Mouse (Mus musculus) granulocyte monocyte progenitor cell, adult 5-6 weeks (primary cell): ENCODE results near the gene Sucla2. TPM values are rescaled to one million over a fixed set of nuclear protein-coding genes. Genes with fewer than 3 reads are reported as not detected.

Source experiments
- ATAC-seq: replicated peaks from 2 replicates; pipeline ENCODE4 v1.8.0; 2016; ENCODE audit warnings: mild to moderate bottlenecking, moderate TSS enrichment, inconsistent platforms; ENCODE audit not compliant: poor library complexity, severe bottlenecking
- total RNA-seq, 2 experiments: library from RNA; stranded (forward) in 1 of 2; stranded (reverse) in 1 of 2; fragments of 200-712, 200-1000 nt in 1 of 2; fragments of >200 nt in 1 of 2; fragmentation: Nextera tagmentation in 1 of 2; gene quantifications; 2 replicates each; pipeline ENCODE4 v1.2.3; 2014 to 2017

Gene Sucla2
- total RNA-seq (2014; fragmentation: Nextera tagmentation) (56.4 and 79.2 TPM in 2 replicates), total RNA-seq (2017) (94.7 and 131 TPM in 2 replicates)

DNA sequence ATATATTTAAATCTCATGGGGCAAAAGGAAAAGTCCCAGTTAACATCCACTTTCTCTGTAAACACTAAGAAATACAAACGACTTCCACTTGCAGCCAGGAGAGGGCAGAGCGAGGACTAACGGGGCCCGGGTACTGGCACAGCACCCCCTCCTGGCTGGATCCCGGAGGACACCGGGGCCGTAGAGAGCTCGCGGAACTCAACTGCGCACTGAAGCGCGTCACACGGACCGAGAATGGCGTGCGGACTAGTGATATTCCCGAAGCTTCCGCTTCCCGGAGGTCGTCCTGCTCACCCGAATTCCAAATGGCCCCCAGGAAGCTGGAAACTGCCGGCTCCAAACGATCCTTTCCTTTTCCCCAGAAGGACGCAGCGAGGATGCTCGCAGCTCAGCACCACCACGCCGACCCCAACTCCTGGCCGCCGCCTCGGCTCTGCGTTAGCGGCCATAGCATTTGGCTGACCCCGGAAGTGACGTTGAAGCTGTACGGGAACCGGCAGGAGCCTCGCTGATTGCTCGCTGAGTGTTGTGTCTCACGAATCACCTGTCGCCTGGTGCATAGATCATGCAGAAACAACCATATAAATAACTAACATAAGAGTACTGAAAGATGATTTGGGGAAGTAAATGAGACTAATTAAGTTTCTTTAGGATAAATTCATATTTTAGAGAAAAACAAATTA lies at the start of gene Sucla2:
Gene Sucla2, plus strand, starts transcription at position 554 of the 683 bp plus-strand sequence.
- peak; percentile 99 for ATAC-seq

GRCm38 (mm10) chr14:73475506-73475905 lies 49.6 kb upstream of the Sucla2 start:
- no peak for ATAC-seq

DNA sequence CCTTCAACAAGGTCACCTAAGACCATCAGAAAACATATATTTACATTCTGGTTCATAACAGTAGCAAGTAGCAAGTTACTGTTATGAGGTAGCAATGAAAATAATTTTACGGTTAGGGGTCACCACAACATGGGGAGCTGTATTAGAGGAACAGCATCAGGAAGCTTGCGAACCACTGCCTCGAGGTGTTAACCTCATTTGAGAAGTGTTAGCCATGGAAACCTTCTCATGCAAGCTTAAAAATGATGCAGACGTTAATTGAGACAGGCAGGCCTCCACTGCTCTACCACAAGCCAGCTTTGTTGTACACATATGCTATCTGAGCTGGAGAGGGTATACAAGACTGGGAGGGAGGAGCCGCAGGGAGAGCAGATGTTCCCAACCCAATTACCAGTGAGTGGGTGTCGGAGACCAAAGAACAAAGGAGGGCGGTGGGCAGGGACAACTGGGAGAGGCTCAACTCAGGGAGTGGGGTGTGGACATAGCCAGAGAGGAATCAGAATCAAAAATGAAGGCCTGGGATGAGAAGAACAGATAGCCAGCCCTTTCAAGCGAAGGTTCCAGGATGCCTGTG lies 48.7 kb upstream of the Sucla2 start:
- no peak for ATAC-seq

GRCm38 (mm10) chr14:73477077-73477476 lies 48.0 kb upstream of the Sucla2 start:
- ATAC-seq = no peak

- ATAC-seq = no peak
Observed at GRCm38 (mm10) chr14:73478321-73478720, 46.8 kb upstream of the Sucla2 start.

GRCm38 (mm10) chr14:73479771-73480170 lies 45.3 kb upstream of the Sucla2 start:
- no peak for ATAC-seq

GRCm38 (mm10) chr14:73483516-73484229 lies 41.4 kb upstream of the Sucla2 start:
- ATAC-seq = no peak

DNA sequence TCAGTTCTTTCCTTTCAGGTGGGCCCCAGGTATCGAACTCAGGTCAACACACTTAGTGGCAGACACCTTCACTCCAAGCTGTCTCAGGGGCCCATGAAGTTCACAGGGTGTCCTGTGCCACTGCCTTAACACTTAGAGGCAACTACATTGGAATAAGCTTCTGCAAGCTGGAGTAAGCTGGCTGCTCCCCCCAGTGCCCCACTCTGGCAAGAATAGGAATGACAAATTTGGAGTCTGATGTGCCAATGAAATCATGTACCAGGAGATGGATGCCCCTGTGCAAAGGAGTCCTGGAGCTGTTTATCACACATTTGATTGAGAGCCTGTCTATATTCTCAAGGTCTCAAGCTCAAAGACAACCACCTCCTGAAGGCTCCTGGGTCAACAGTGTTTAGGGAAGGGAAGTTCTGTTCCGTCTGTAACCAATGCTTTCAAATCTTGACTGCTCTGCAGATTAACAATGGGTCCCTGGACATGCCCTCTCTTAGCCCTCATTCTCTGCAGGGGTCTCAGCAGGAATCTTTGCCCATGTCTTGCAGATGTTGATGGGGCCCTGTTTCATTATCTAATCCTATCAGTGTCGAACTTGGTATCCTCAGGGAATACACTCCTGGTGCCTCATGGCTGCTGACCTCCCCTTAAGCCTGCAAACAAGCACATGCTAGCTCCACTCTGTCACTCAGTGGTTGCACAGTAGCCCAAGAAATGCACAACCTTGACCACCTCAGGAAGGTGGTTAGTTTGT lies 40.6 kb upstream of the Sucla2 start:
- no peak for ATAC-seq

DNA sequence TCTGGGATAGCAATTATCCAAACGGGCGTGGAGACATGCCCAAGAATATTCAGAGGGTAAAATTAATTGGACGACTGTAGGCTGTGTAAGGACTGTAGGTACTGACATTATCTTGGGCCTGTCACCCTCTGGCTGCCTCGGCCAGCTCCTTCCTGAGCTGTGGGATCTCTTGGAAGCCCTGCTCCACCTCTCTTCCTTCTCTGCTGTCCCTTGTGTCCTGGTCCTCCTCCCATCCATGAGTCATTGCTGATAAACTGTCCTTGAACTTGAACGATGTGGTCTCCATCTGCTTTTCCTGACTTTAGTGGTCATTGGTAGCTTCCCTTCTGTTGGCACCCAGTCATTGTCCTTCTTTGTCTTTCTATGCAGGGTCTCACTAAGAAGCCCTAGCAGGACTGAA lies 38.5 kb upstream of the Sucla2 start:
- ATAC-seq = no peak

DNA sequence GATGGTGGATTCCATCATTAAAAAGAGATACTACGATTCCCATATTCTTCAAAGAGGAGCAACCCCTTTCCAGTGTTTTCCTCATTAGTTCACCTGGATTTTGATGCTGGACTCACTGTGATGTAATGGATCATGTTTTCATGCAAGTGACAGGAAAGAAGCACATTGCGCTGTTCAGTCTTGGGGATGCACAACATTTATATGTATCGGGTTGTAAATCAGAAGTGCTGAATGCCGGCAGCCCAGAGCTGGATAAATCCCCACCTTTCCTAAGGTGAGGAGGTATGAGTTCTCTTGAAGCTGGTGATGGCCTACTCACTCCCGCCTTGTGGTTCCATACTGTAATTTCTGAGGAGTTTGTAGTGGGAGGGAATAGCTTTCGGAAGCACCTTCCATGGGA lies 31.8 kb upstream of the Sucla2 start:
- no peak for ATAC-seq

- ATAC-seq = no peak
Observed at GRCm38 (mm10) chr14:73494122-73494521, 31.0 kb upstream of the Sucla2 start.

GRCm38 (mm10) chr14:73495753-73496152 lies 29.4 kb upstream of the Sucla2 start:
- ATAC-seq = no peak

DNA sequence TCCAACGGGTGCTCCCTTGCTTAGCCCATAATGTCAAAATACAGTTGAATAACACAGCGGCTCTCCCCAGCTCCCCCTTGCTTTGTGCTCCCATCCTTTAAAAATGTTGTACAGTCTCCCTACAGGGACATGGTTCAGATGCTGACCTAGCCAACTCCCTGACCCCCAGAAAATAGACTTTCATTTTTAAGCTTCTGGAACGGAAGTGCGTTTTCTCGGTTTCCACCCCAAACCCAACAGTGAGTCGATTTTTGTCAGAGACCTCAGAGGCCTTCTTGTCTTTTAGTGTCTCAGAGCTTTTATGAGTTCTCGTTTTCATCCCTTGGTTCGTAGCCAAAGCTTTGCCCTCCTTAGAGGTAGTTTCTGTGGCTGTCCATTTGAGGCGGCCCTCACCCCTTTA lies 23.8 kb upstream of the Sucla2 start:
- no peak for ATAC-seq

GRCm38 (mm10) chr14:73501721-73502120 lies 23.4 kb upstream of the Sucla2 start:
- ATAC-seq = no peak

GRCm38 (mm10) chr14:73502591-73503184 lies 22.4 kb upstream of the Sucla2 start:
- no peak for ATAC-seq

DNA sequence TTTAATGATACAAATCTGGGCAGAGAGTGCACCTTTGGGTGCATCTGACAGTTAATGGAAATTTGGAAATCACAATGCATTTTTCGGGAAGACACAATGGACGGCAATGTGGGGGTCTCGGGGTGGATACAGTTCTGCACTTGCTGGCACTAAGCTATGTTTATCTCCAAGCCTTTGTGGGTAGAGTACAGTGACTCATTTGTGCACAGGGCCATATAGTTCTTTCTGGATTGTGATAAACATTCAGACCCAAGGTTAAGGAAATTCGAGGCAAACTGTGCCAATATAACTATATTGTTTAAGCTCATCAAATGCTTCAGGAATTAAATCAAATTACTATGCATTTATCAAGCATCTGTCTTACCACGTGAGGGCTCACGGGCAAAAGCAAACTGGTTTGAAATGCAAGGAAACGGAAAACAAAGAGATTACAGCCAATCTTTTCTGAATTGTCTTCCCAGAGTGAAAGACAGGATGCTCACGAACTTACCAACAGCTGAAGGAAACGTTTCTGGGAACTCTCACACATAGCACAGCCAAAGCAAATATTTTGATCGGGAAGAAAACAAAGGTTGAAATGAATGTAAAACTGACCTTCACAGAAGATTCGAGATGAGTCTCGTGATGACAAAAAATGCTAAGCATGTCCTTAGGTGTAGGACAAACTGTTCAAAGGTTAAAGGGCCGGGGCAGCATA lies 21.7 kb upstream of the Sucla2 start:
- ATAC-seq = no peak

DNA sequence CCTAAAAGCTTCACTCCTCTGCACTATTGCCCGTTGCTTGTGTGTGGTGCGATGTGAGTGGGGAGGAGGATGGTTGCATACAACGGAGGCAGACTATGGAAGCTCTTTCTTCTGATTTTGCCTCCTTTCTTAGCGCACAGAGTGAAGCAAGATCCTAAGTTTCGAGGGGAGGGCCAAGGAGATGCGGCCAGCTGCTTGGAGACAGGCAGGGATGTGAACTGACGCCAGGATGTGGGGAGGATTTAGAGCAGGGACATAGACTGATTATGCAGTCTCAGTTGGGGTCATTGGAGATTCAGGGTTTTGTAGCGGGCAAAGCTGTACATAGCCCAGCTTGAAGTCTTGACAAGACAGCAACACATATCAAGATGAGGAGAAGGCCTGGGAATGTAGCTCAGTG lies 18.8 kb upstream of the Sucla2 start:
- no peak for ATAC-seq

DNA sequence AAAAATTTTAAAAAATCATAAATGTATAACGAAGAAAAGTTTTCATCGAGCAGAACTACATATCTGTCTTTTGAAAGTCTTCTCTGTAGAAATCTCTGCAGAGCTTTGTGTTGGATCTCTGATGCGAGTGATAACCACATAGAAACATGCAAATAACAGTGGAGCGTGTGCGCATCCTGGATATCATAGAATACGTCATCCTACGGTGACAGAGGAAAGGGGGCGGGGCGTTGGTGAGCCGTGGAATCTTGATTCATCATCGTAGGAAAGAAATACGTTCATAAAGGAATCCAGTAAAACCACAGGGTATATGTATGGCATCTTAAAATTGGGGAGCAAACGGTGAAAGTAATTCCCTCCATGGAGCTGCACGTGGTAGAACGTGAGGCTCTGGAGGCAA lies 17.9 kb upstream of the Sucla2 start:
- ATAC-seq = no peak

GRCm38 (mm10) chr14:73507702-73508376 lies 17.3 kb upstream of the Sucla2 start:
- ATAC-seq = peak; percentile 16; the same call in 1 of the 2 replicates
